Mouse (Mus musculus) ES-E14 (cell line): Measurements from ENCODE around the gene Pam. TPM values are rescaled to one million over a fixed set of nuclear protein-coding genes. Genes with fewer than 3 reads are reported as not detected.
"Not testable (repeated sequence)": the region's sequence is repeated elsewhere in the genome, so short reads cannot be mapped to it uniquely, and the experiment has no call there.

Source experiments
- DNase-seq: peaks from one replicate; pipeline ENCODE4 v3.0.0-alpha.2; 2013; ENCODE audit warnings: low read depth, low spot score
- H3K27ac ChIP-seq: 2 replicates; pipeline ENCODE4 v1.5.1; 2012; ENCODE audit warnings: low read depth, mild to moderate bottlenecking, low read length, moderate library complexity, mixed read lengths; ENCODE audit not compliant: poor library complexity, insufficient read depth, severe bottlenecking
- H3K36me3 ChIP-seq: 2 replicates; pipeline ENCODE4 v1.6.1; 2012; ENCODE audit warnings: mild to moderate bottlenecking, low read length, moderate library complexity, mixed read lengths; ENCODE audit not compliant: control insufficient read depth, poor library complexity, insufficient read depth, severe bottlenecking
- H3K4me1 ChIP-seq, 2 experiments: fragments of 150-350 bp in 1 of 2; sonication (generic) in 1 of 2; 2 replicates each; pipeline ENCODE4 v1.6.1; 2012; ENCODE audit warnings: low read length in 2 of 2, mild to moderate bottlenecking in 1 of 2, mixed read lengths in 1 of 2; ENCODE audit not compliant: control insufficient read depth in 2 of 2, insufficient read depth in 2 of 2, poor library complexity in 1 of 2
- H3K4me3 ChIP-seq, 2 experiments: fragments of 150-350 bp in 1 of 2; sonication (generic) in 1 of 2; 2 replicates each; pipeline ENCODE4 v1.5.1; 2012; ENCODE audit warnings: low read length in 2 of 2, low read depth in 1 of 2, mild to moderate bottlenecking in 1 of 2, mixed read lengths in 1 of 2; ENCODE audit not compliant: insufficient read depth in 1 of 2, poor library complexity in 1 of 2, severe bottlenecking in 1 of 2
- H3K9ac ChIP-seq: 2 replicates; pipeline ENCODE4 v1.6.1; 2012; ENCODE audit warnings: low read depth, mild to moderate bottlenecking, low read length, mixed read lengths; ENCODE audit not compliant: poor library complexity, insufficient read depth, severe bottlenecking
- H3K9me3 ChIP-seq: fragments of 150-350 bp; sonication (generic); 2 replicates; pipeline ENCODE4 v1.6.1; 2012; ENCODE audit warnings: low read depth, mild to moderate bottlenecking, low read length; ENCODE audit not compliant: control insufficient read depth, insufficient read depth
- CHD2 ChIP-seq: IDR thresholded peaks from 2 replicates; pipeline ENCODE4 v1.6.1; 2014; ENCODE audit warnings: mild to moderate bottlenecking, low read depth, low read length, inconsistent platforms
- HCFC1 ChIP-seq: IDR thresholded peaks from 2 replicates; pipeline ENCODE4 v1.6.1; 2012; ENCODE audit warnings: low read length, inconsistent platforms, borderline replicate concordance; ENCODE audit not compliant: insufficient read depth
- MAFK ChIP-seq: IDR thresholded peaks from 2 replicates; pipeline ENCODE4 v1.6.1; 2014; ENCODE audit warnings: mild to moderate bottlenecking, low read depth, low read length, inconsistent platforms; ENCODE audit not compliant: insufficient read depth
- ZC3H11A ChIP-seq: IDR thresholded peaks from 2 replicates; pipeline ENCODE4 v1.6.1; 2012; ENCODE audit warnings: low read depth, mild to moderate bottlenecking, inconsistent platforms, low read length, borderline replicate concordance
- ZNF384 ChIP-seq: IDR thresholded peaks from 2 replicates; pipeline ENCODE4 v1.6.1; 2012; ENCODE audit warnings: low read depth, low read length, inconsistent platforms
- in situ Hi-C, 2 experiments: fragments of 600-800 bp; cut with MboI; formaldehyde crosslinking; loops; one replicate each; pipeline ENCODE4 v1.15.1; 2025; ENCODE audit warnings: low sequenced_read_pairs in 2 of 2, inconsistent platforms in 1 of 2; ENCODE audit not compliant: unreplicated experiment in 2 of 2
- total RNA-seq: library from RNA; depleted of rRNA; stranded (reverse); fragments of 300-350 nt; gene quantifications from 2 replicates; pipeline ENCODE4 v1.2.3, GENCODE M21; 2012

The Pam gene
- total RNA-seq, 1 experiment = 16.0 TPM

- H3K9ac ChIP-seq = no peak overlapping the region
- no peak overlapping the region for H3K4me3 ChIP-seq
- no peaks in the 10 kb centered on the region for H3K9me3 ChIP-seq
- in situ Hi-C loops = no loop called here
- DNase-seq = no peak
- no peaks in the 10 kb centered on the region for H3K4me1 ChIP-seq
- no peaks in the 10 kb centered on the region for H3K36me3 ChIP-seq
- no peak for TF ChIP-seq ZC3H11A
- TF ChIP-seq ZNF384 = no peak
- no peak for TF ChIP-seq CHD2
- no peak for TF ChIP-seq MAFK
- TF ChIP-seq HCFC1 = no peak
- no peak overlapping the region for H3K27ac ChIP-seq
These were observed 96.0 kb downstream of the Pam start for GRCm38 (mm10) chr1:97999465-97999864.

GRCm38 (mm10) chr1:97998961-97999360, 96.5 kb downstream of the Pam start:
- H3K4me3 ChIP-seq, H3K9ac ChIP-seq, H3K9me3 ChIP-seq, in situ Hi-C loops, H3K36me3 ChIP-seq, H3K27ac ChIP-seq, H3K4me1 ChIP-seq, DNase-seq: not testable (repeated sequence)

DNA sequence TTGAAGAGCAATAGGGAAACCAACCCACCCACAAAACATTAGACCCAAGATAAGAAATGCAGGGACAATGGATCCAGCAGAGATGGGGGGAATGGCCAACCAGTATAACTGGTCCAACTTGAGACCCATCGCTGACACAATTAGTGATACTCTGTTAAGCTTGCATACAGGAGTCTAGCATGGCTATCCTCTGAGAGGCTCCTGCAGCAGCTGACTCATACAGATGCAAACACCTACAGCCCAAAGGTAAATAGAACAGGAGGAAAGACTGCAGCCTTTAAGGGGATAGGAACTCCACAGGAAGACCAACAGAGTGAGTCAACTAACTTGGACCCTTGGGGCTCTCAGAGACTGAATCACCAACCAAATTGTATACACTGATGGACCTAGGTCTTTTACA, 98.4 kb downstream of the Pam start:
- H3K36me3 ChIP-seq = no peaks in the 10 kb centered on the region
- H3K9ac ChIP-seq = no peak overlapping the region
- no peak overlapping the region for H3K27ac ChIP-seq
- TF ChIP-seq ZNF384 (no peak), CHD2 (no peak), HCFC1 (no peak), MAFK (no peak), ZC3H11A (no peak)
- no peak for DNase-seq
- H3K4me3 ChIP-seq = no peak overlapping the region
- H3K4me1 ChIP-seq = no peaks in the 10 kb centered on the region
- in situ Hi-C loops = no loop called here
- no peaks in the 10 kb centered on the region for H3K9me3 ChIP-seq

DNA sequence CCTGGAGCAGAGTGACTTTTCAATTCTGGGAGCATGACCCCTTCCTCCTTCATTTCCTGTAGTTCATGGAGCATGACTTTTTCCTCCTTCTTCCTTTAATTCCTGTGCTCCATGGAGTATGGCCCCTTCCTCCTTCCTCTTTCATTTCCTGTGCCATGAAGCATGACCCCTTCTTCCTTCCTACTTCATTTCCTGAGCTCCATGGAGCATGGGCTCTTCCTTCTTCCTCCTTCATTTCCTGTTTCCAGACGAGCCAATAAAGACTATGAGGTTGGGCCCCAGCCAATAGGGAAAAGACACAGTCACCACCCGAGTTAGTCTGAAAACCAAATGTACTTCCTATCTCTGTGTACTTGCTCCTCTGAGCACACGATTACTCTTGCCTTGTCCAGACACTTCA, 103.5 kb downstream of the Pam start:
- Histone ChIP-seq H3K4me1 (no peaks in the 10 kb centered on the region), H3K4me3 (no peak overlapping the region), H3K36me3 (no peaks in the 10 kb centered on the region), H3K9ac (no peak overlapping the region), H3K27ac (no peak overlapping the region), H3K9me3 (no peaks in the 10 kb centered on the region)
- TF ChIP-seq CHD2 = no peak
- in situ Hi-C loops = no loop called here
- DNase-seq = no peak

GRCm38 (mm10) chr1:97983189-97983588, 112.3 kb downstream of the Pam start:
- H3K4me3 ChIP-seq = no peak overlapping the region
- no peak for TF ChIP-seq ZNF384
- TF ChIP-seq MAFK = no peak
- TF ChIP-seq ZC3H11A = no peak
- no peak for TF ChIP-seq CHD2
- TF ChIP-seq HCFC1 = no peak
- H3K4me1 ChIP-seq = no peaks in the 10 kb centered on the region
- H3K9me3 ChIP-seq = no peaks in the 10 kb centered on the region
- no peaks in the 10 kb centered on the region for H3K36me3 ChIP-seq
- H3K27ac ChIP-seq = no peak overlapping the region
- in situ Hi-C loops = no loop called here
- DNase-seq = no peak
- no peak overlapping the region for H3K9ac ChIP-seq
